20 mouse cellular contexts compared by ENCODE assay signal in the genomic region with DNA sequence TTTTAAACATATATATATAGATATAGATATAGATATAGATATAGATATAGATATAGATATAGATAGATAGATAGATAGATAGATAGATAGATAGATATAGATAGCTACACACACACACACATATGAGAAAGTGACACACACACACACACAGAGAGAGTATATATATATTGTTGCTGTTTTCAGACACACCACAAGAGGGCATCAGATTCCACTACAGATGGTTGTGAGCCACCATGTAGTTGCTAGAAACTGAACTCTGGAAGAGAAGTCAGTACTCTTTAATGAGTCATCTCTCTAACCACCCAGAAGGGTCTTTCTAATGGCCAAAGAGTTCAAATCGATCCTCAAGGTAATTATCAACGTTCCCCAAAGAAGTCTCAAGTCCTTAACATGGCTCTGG.
DNase-seq lines count a peak whose midpoint lies in the region; ATAC-seq and TF ChIP-seq lines count a peak whose summit lies in the region.
"Had no signal": no experiment of that assay in that cellular context is flagged by ENCODE, and none has a peak within 500 bp of the region (broad histone marks: within the 10 kb centered on the region; RNA-seq: fewer than 3 reads in every experiment).

No protein-coding gene starts in this region.

- TF ChIP-seq RAD21 in MEL (IDR thresholded peaks at IDR 0.05; ENCODE audit: low read depth, low read length): peak; percentile 53

- WGBS in kidney, postnatal 0 days: 95% methylated on average over 2 of the region's 2 CpGs
- WGBS in limb, embryonic 10.5 days: 92% methylated on average over 2 of the region's 2 CpGs

- no peak for DNase-seq in gastrocnemius, adult 2 months
- no peak for DNase-seq in gastrocnemius, postnatal 25 days
- no peak for DNase-seq in kidney, postnatal 0 days (ENCODE audit: low spot score)
- DNase-seq in kidney, adult 11 months: no peak
- peak; percentile 9 for DNase-seq in 3T3-L1 (ENCODE audit: low read depth, low spot score)
- DNase-seq in MEL (ENCODE audit: low read depth, low spot score): no peak
- no peak for DNase-seq in cerebellum, adult 18-20 months
- DNase-seq in limb, embryonic 10.5 days (ENCODE audit: low spot score): no peak
- DNase-seq: adrenal gland, adult 8-10 months; adrenal gland, postnatal 36 days; cerebellum, adult 9-10 months; cerebellum, postnatal 25 days; gastrocnemius, postnatal 36 days; heart, postnatal 14 days; kidney, adult 18-20 months had no signal

- H3K4me3 ChIP-seq in gastrocnemius, adult 2 months: no peak overlapping the region
- no peak overlapping the region for H3K4me3 ChIP-seq in kidney, postnatal 0 days (replicated peaks; ENCODE audit: low read depth, low read length)
- H3K4me3 ChIP-seq in MEL (ENCODE audit: control insufficient read depth in 1 of 2, insufficient read depth in 1 of 2, low read depth in 2 of 2, low read length in 2 of 2): no peak overlapping the region
- H3K4me3 ChIP-seq in limb, embryonic 10.5 days: no peak overlapping the region
- H3K4me3 ChIP-seq: embryonic facial prominence, embryonic 12.5 days; forebrain, embryonic 15.5 days; heart, embryonic 15.5 days had no signal

- no peak for ATAC-seq in kidney, postnatal 0 days (replicated peaks; ENCODE audit: low FRiP score, low read depth)
- ATAC-seq: forebrain, embryonic 15.5 days had no signal

- H3K27ac ChIP-seq in gastrocnemius, adult 2 months: no peak overlapping the region
- H3K27ac ChIP-seq in kidney, postnatal 0 days: no peak overlapping the region
- H3K27ac ChIP-seq in MEL (ENCODE audit: control insufficient read depth, low read depth, low read length): no peak overlapping the region
- no peak overlapping the region for H3K27ac ChIP-seq in limb, embryonic 10.5 days
- H3K27ac ChIP-seq: embryonic facial prominence, embryonic 12.5 days; forebrain, embryonic 15.5 days; heart, embryonic 15.5 days; hindbrain, embryonic 14.5 days had no signal

- no peaks in the 10 kb centered on the region for H3K27me3 ChIP-seq in kidney, postnatal 0 days (ENCODE audit: insufficient read depth, low read length)
- H3K27me3 ChIP-seq in MEL (ENCODE audit: control insufficient read depth in 1 of 2, insufficient read depth in 2 of 2, low read length in 2 of 2): no peaks in the 10 kb centered on the region; a peak in 1 of 4 replicates
- H3K27me3 ChIP-seq in limb, embryonic 10.5 days (ENCODE audit: low read depth, poor library complexity, severe bottlenecking): no peaks in the 10 kb centered on the region
- H3K27me3 ChIP-seq: embryonic facial prominence, embryonic 12.5 days; forebrain, embryonic 15.5 days; heart, embryonic 15.5 days had no signal

- no peaks in the 10 kb centered on the region for H3K79me2 ChIP-seq in MEL (ENCODE audit: control insufficient read depth, insufficient read depth, low read length, poor library complexity)

- no peaks in the 10 kb centered on the region for H3K36me3 ChIP-seq in kidney, postnatal 0 days (ENCODE audit: insufficient read depth, low read length)
- no peaks in the 10 kb centered on the region for H3K36me3 ChIP-seq in MEL (ENCODE audit: control insufficient read depth in 1 of 2, insufficient read depth in 2 of 2, low read length in 2 of 2)
- no peaks in the 10 kb centered on the region for H3K36me3 ChIP-seq in limb, embryonic 10.5 days
- H3K36me3 ChIP-seq: embryonic facial prominence, embryonic 12.5 days; forebrain, embryonic 15.5 days; heart, embryonic 15.5 days had no signal

- TF ChIP-seq EP300 in MEL (IDR thresholded peaks at IDR 0.05; ENCODE audit: low read depth in 1 of 2, low read length in 2 of 2): no peak

- peak; percentile 27; the same call in 1 of the 2 replicates for TF ChIP-seq CTCF in gastrocnemius, adult 2 months (IDR thresholded peaks at IDR 0.05)
- peak; percentile 32; the same call in 1 of the 2 replicates for TF ChIP-seq CTCF in kidney, postnatal 0 days (IDR thresholded peaks at IDR 0.05; ENCODE audit: low read depth)
- peak; percentile 13 to 45 (median 22); a peak in 4 of 6 replicates for TF ChIP-seq CTCF in MEL (IDR thresholded peaks at IDR 0.05 in 2 of 3, conservative IDR thresholded peaks at IDR 0.05 in 1 of 3; ENCODE audit: control insufficient read depth in 1 of 3, insufficient read depth in 1 of 3, low read depth in 2 of 3, low read length in 3 of 3, poor library complexity in 1 of 3, severe bottlenecking in 1 of 3)

- intact Hi-C loops in gastrocnemius, adult 2 months (cut with DNase I): loop anchor here (10.0 kb wide), 1 partner anchor 259 kb away; no protein-coding TSS in a partner anchor

- TF ChIP-seq POLR2A in MEL (IDR thresholded peaks at IDR 0.05; ENCODE audit: control insufficient read depth in 1 of 2, insufficient read depth in 1 of 2, low read depth in 1 of 2, low read length in 2 of 2, poor library complexity in 1 of 2): no peak

- H3K9ac ChIP-seq in kidney, postnatal 0 days (ENCODE audit: low read depth, low read length): no peak overlapping the region
- H3K9ac ChIP-seq in MEL (ENCODE audit: control insufficient read depth, low read depth, low read length, poor library complexity, severe bottlenecking): no peak overlapping the region
- H3K9ac ChIP-seq: embryonic facial prominence, embryonic 12.5 days; forebrain, embryonic 15.5 days; heart, embryonic 15.5 days; hindbrain, embryonic 14.5 days had no signal

- no peak overlapping the region for H3K4me2 ChIP-seq in kidney, postnatal 0 days (ENCODE audit: low read length)
- H3K4me2 ChIP-seq: embryonic facial prominence, embryonic 12.5 days; forebrain, embryonic 15.5 days; heart, embryonic 11.5 days; heart, embryonic 15.5 days; hindbrain, embryonic 14.5 days had no signal

- H3K9me3 ChIP-seq in kidney, postnatal 0 days (replicated peaks; ENCODE audit: low read length): no peaks in the 10 kb centered on the region
- no peaks in the 10 kb centered on the region for H3K9me3 ChIP-seq in MEL (replicated peaks; ENCODE audit: insufficient read depth, low read length)
- H3K9me3 ChIP-seq in limb, embryonic 10.5 days (replicated peaks): no peaks in the 10 kb centered on the region
- H3K9me3 ChIP-seq: embryonic facial prominence, embryonic 12.5 days; forebrain, embryonic 15.5 days; heart, embryonic 15.5 days had no signal

- H3K4me1 ChIP-seq in kidney, postnatal 0 days (replicated peaks; ENCODE audit: insufficient read depth, low read length): no peaks in the 10 kb centered on the region
- H3K4me1 ChIP-seq in MEL (ENCODE audit: control insufficient read depth in 1 of 2, insufficient read depth in 2 of 2, low read length in 2 of 2): no peaks in the 10 kb centered on the region
- H3K4me1 ChIP-seq in limb, embryonic 10.5 days: 0 out of 2 replicates have a peak, but pooled peaks cover 3% of the 10 kb centered on the region
- H3K4me1 ChIP-seq: embryonic facial prominence, embryonic 12.5 days; forebrain, embryonic 15.5 days; heart, embryonic 15.5 days had no signal

TF ChIP-seq in MEL, 35 proteins besides CTCF, POLR2A, EP300 and RAD21:
- TF ChIP-seq ZC3H11A (IDR thresholded peaks at IDR 0.05; ENCODE audit: low read depth, low read length) (peak; percentile 41), GABPA (IDR thresholded peaks at IDR 0.05; ENCODE audit: low read depth, low read length) (no peak), SMC3 (IDR thresholded peaks at IDR 0.05; ENCODE audit: low read depth, low read length) (peak; percentile 54), ELF1 (IDR thresholded peaks at IDR 0.05; ENCODE audit: low read depth, low read length) (no peak)
